Mouse (Mus musculus): ENCODE results near the gene Krtap9-5. TPM values are rescaled to one million over a fixed set of nuclear protein-coding genes. Genes with fewer than 3 reads are reported as not detected.

The Krtap9-5 gene
- not detected in 2 replicates for polyA plus RNA-seq (2015; fragmentation: Nextera tagmentation; extraction: Ambion mirVana)

DNA sequence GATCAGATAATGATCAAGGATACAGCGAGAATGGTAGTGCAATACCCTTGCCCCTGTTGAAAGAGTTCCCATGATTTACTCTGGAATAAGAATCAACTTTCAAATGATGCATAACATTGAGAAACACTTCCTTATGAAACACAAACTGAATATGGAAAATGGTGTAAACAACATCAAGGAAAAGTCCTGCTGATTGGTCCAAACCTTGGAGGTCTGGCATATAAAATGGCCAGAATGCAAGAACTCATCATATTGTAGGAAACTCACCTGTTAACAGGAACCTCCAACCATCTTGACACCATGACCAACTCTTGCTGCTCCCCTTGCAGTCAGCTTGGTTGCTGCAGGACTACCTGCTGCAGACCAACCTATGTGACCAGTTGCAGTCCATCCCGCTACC lies at the start of gene Krtap9-5:
Gene Krtap9-5 (plus strand): TSS at position 301 of the 400 bp plus-strand sequence.
- ATAC-seq = no peak
- no peak for TF ChIP-seq CTCF (IDR thresholded peaks at IDR 0.05; ENCODE audit: low read depth)
- Histone ChIP-seq H3K4me3 (ENCODE audit: low read depth, low read length) (no peak within 1 kb of the TSS), H3K27me3 (replicated peaks; ENCODE audit: control insufficient read depth, insufficient read depth, low read length) (no peaks in the 10 kb centered on the region), H3K36me3 (ENCODE audit: control insufficient read depth, insufficient read depth) (no peaks in the 10 kb centered on the region), H3K4me1 (replicated peaks; ENCODE audit: control insufficient read depth, insufficient read depth, low read length) (no peaks in the 10 kb centered on the region), H3K27ac (ENCODE audit: low read depth, low read length) (no peak within 1 kb of the TSS), H3K9me3 (ENCODE audit: control insufficient read depth) (no peaks in the 10 kb centered on the region), H3K9ac (ENCODE audit: low read depth, low read length) (no peak within 1 kb of the TSS), H3K4me2 (replicated peaks; ENCODE audit: low read depth) (no peak within 1 kb of the TSS)
- WGBS = 85% methylated on average over 2 of the region's 2 CpGs

DNA sequence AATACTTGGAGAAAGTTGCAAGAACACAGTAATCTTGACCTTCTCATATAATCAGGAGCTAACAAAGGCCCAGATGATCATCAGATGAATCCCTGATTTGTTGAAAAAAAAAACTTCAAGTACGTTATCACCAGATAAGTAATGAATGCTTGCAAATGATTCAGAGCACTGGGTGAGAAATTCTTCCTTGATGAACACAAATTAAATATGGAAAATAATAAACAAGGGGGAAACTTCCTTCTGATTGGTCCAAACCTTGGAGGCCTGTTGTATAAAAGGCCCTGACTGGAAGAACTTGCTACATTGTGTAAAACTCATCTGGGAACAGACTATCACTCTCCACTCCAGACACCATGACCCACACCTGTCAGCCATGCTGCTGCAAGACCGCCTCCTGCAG lies 40.7 kb upstream of the Krtap9-5 start, which contains the start of gene Krtap31-1:
Gene Krtap31-1 (plus strand): TSS at position 301 of the 400 bp plus-strand sequence.
- WGBS = 72% methylated on average over 2 of the region's 2 CpGs
- no peaks in the 10 kb centered on the region for H3K36me3 ChIP-seq (ENCODE audit: control insufficient read depth, insufficient read depth)
- no peak for ATAC-seq
- no peaks in the 10 kb centered on the region for H3K27me3 ChIP-seq (replicated peaks; ENCODE audit: control insufficient read depth, insufficient read depth, low read length)
- no peaks in the 10 kb centered on the region for H3K9me3 ChIP-seq (ENCODE audit: control insufficient read depth)
- H3K4me1 ChIP-seq (replicated peaks; ENCODE audit: control insufficient read depth, insufficient read depth, low read length) = no peaks in the 10 kb centered on the region
- H3K27ac ChIP-seq (ENCODE audit: low read depth, low read length) = no peak within 1 kb of the TSS
- no peak within 1 kb of the TSS for H3K4me3 ChIP-seq (ENCODE audit: low read depth, low read length)
- TF ChIP-seq CTCF (IDR thresholded peaks at IDR 0.05; ENCODE audit: low read depth) = no peak
- H3K4me2 ChIP-seq (replicated peaks; ENCODE audit: low read depth) = no peak within 1 kb of the TSS
- H3K9ac ChIP-seq (ENCODE audit: low read depth, low read length) = no peak within 1 kb of the TSS

DNA sequence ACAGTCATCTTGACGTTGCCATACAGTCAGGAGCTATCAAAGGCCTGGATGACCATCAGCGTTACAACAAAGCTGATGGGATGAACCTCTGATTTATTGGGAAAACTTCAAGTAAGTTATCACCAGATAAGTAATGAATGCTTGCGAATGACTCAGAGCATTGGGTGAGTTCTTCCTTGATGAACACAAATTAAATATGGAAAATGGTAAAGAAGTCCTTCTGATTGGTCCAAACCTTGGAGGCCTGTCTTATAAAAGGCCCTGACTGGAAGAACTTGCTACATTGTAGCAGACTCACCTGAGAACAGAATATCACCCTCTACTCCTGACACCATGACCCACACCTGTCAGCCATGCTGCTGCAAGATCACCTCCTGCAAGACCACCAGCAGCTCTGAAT lies 33.8 kb upstream of the Krtap9-5 start, which contains the start of gene Gm11565:
Gene Gm11565 (plus strand): TSS at position 301 of the 400 bp plus-strand sequence.
- Histone ChIP-seq H3K36me3 (ENCODE audit: control insufficient read depth, insufficient read depth) (no peaks in the 10 kb centered on the region), H3K4me3 (ENCODE audit: low read depth, low read length) (no peak within 1 kb of the TSS), H3K27me3 (replicated peaks; ENCODE audit: control insufficient read depth, insufficient read depth, low read length) (no peaks in the 10 kb centered on the region), H3K27ac (ENCODE audit: low read depth, low read length) (no peak within 1 kb of the TSS), H3K4me2 (replicated peaks; ENCODE audit: low read depth) (no peak within 1 kb of the TSS), H3K9ac (ENCODE audit: low read depth, low read length) (no peak within 1 kb of the TSS), H3K9me3 (ENCODE audit: control insufficient read depth) (no peaks in the 10 kb centered on the region), H3K4me1 (replicated peaks; ENCODE audit: control insufficient read depth, insufficient read depth, low read length) (no peaks in the 10 kb centered on the region)
- WGBS = 88% methylated on average over 3 of the region's 3 CpGs
- no peak for ATAC-seq
- TF ChIP-seq CTCF (IDR thresholded peaks at IDR 0.05; ENCODE audit: low read depth) = no peak

DNA sequence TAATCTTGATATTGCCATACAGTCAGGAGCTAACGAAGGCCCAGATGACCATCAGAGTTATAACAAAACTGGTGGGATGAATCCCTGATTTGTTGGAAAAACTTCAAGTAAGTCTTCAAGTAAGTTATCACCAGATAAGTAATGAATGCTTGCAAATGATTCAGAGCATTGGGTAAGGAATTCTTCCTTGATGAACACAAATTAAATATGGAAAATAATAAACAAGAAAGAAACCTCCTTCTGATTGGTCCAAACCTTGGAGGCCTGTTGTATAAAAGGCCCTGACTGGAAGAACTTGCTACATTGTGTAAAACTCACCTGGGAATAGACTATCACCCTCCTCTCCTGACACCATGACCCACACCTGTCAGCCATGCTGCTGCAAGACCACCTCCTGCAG lies 12.3 kb upstream of the Krtap9-5 start, which contains the start of gene Krtap31-2:
Gene Krtap31-2 (plus strand): TSS at position 301 of the 400 bp plus-strand sequence.
- no peaks in the 10 kb centered on the region for H3K9me3 ChIP-seq (ENCODE audit: control insufficient read depth)
- H3K9ac ChIP-seq (ENCODE audit: low read depth, low read length) = no peak within 1 kb of the TSS
- H3K27ac ChIP-seq (ENCODE audit: low read depth, low read length) = no peak within 1 kb of the TSS
- H3K36me3 ChIP-seq (ENCODE audit: control insufficient read depth, insufficient read depth) = no peaks in the 10 kb centered on the region
- H3K4me3 ChIP-seq (ENCODE audit: low read depth, low read length) = no peak within 1 kb of the TSS
- no peaks in the 10 kb centered on the region for H3K27me3 ChIP-seq (replicated peaks; ENCODE audit: control insufficient read depth, insufficient read depth, low read length)
- ATAC-seq = no peak
- H3K4me1 ChIP-seq (replicated peaks; ENCODE audit: control insufficient read depth, insufficient read depth, low read length) = no peaks in the 10 kb centered on the region
- no peak for TF ChIP-seq CTCF (IDR thresholded peaks at IDR 0.05; ENCODE audit: low read depth)
- H3K4me2 ChIP-seq (replicated peaks; ENCODE audit: low read depth) = no peak within 1 kb of the TSS
- WGBS = 87% methylated on average over 1 of the region's 1 CpGs

DNA sequence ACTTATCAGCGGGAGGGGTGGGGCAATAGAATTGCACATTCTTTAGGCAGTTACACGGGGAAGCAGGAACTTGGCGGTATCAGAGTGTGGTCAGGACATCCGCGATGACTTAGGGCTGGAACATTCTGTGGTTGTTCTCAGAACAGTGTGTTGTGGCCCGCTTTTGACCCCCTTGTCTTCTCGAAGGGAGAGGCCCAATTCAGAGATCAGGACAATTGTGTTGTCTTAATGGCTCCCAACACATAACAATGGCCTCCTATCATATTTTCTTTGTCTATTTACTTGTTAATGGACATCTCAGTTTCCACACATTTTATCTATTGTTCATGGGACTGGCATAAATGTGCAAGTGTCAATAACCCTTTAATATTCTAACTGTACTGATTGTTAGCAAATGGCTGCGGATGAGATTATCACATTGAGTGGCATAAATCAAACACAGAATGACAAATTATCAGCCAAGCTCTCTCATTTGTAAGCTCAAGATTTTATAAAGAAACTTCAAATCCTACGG lies 10.5 kb upstream of the Krtap9-5 start:
- no peak for TF ChIP-seq CTCF (IDR thresholded peaks at IDR 0.05; ENCODE audit: low read depth)
- no peaks in the 10 kb centered on the region for H3K27me3 ChIP-seq (replicated peaks; ENCODE audit: control insufficient read depth, insufficient read depth, low read length)
- no peaks in the 10 kb centered on the region for H3K4me1 ChIP-seq (replicated peaks; ENCODE audit: control insufficient read depth, insufficient read depth, low read length)
- no peak overlapping the region for H3K4me3 ChIP-seq (ENCODE audit: low read depth, low read length)
- ATAC-seq = no peak
- H3K9ac ChIP-seq (ENCODE audit: low read depth, low read length) = no peak overlapping the region
- WGBS = 79% methylated on average over 9 of the region's 9 CpGs
- no peak overlapping the region for H3K27ac ChIP-seq (ENCODE audit: low read depth, low read length)
- no peaks in the 10 kb centered on the region for H3K36me3 ChIP-seq (ENCODE audit: control insufficient read depth, insufficient read depth)
- H3K4me2 ChIP-seq (replicated peaks; ENCODE audit: low read depth) = no peak overlapping the region
- H3K9me3 ChIP-seq (ENCODE audit: control insufficient read depth) = no peaks in the 10 kb centered on the region

DNA sequence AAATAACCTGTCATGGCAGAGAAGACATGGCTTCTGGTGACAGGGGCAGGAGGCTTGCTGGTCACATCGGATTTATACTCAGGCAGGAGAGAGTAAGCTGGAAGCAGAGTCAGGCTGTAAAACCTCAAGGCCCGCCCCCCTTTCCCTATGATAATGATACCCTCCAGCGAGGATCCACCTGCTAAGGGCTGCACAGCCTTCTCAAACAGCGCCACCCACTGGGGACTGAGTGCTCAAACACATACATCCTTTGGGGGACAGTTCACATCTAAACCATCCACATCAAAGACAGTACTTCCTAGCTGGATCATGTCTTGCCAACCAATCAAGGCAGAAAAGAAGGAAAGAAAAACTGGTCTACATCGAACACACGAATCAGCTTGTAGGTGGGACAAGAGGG lies 15.9 kb downstream of the Krtap9-5 start:
- no peak overlapping the region for H3K27ac ChIP-seq (ENCODE audit: low read depth, low read length)
- no peak overlapping the region for H3K4me3 ChIP-seq (ENCODE audit: low read depth, low read length)
- TF ChIP-seq CTCF (IDR thresholded peaks at IDR 0.05; ENCODE audit: low read depth) = peak; percentile 44; the same call in 1 of the 2 replicates
- no peaks in the 10 kb centered on the region for H3K4me1 ChIP-seq (replicated peaks; ENCODE audit: control insufficient read depth, insufficient read depth, low read length)
- 55% methylated on average over 6 of the region's 6 CpGs for WGBS
- H3K9me3 ChIP-seq (ENCODE audit: control insufficient read depth) = no peaks in the 10 kb centered on the region
- ATAC-seq = no peak
- H3K9ac ChIP-seq (ENCODE audit: low read depth, low read length) = no peak overlapping the region
- no peaks in the 10 kb centered on the region for H3K27me3 ChIP-seq (replicated peaks; ENCODE audit: control insufficient read depth, insufficient read depth, low read length)
- no peaks in the 10 kb centered on the region for H3K36me3 ChIP-seq (ENCODE audit: control insufficient read depth, insufficient read depth)
- H3K4me2 ChIP-seq (replicated peaks; ENCODE audit: low read depth) = no peak overlapping the region

Measured in intestine, postnatal 0 days (tissue).